Mouse (Mus musculus) embryonic fibroblast, embryonic 13.5 days (primary cell): Measurements from ENCODE around the gene Cox4i2.

ENCODE experiments used
- CTCF ChIP-seq: IDR thresholded peaks from 2 replicates; pipeline ENCODE4 v1.5.1; 2011; ENCODE audit warnings: mild to moderate bottlenecking, control low read depth, low read length, moderate library complexity, borderline replicate concordance; ENCODE audit not compliant: insufficient read depth
- POLR2A ChIP-seq: IDR thresholded peaks from 2 replicates; pipeline ENCODE4 v1.6.1; 2011; ENCODE audit warnings: low read depth, mild to moderate bottlenecking, control low read depth, low read length, moderate library complexity

DNA sequence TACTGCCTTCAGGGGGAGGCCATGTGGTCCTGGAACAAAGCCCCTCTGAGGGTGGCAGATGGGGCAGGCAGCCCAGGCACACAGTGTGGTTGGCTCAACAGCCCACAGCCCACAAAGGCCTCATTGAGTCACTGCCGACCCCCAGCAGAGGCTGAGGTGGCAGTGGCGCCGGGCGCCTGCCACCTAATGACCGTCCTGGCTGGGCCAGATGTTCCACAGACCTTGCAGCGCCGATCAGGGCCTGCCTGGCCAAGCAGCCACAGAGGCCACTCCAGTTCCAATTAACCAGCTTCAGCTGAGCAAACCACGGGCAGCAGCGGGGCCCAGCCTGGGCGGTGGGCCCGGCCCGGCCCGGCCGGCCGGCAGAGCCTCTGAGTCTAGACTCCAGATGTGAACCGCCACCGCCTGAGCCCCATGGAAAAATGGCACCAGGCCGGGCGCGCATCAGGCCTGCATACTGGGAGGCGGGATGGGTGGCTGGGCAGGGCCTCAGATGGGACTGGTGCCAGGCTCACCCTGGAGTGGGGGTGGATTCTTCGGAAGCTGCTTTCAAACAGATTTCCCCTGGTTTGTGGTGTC lies 47.9 kb upstream of the Cox4i2 start:
- TF ChIP-seq CTCF (no peak), POLR2A (no peak)
